Mouse (Mus musculus): ENCODE measurements around the gene Prl4a1. TPM values are rescaled to one million over a fixed set of nuclear protein-coding genes. Genes with fewer than 3 reads are reported as not detected.

Gene Prl4a1
- not detected for total RNA-seq (2023)

GRCm38 (mm10) chr13:28015912-28016311 lies at the start of gene Prl4a1:
TSS of gene Prl4a1 (plus strand) at chr13:28016212.

Other genes starting within 250 kb of the Prl4a1 start
- not detected for gene Prl7c1, start 235.4 kb upstream of the Prl4a1 start, total RNA-seq (2023)
- gene Prl2a1, start 214.6 kb upstream of the Prl4a1 start, total RNA-seq (2023), result not detected
- not detected for gene Prl2c1, start 166.9 kb upstream of the Prl4a1 start, total RNA-seq (2023)
- gene Prl5a1, start 126.3 kb downstream of the Prl4a1 start, total RNA-seq (2023), result not detected
- gene Gm11361, start 241.3 kb downstream of the Prl4a1 start, total RNA-seq (2023), result 100 to 1,000 TPM; 217 to 262 TPM